Mouse (Mus musculus) spleen, adult 2 months (tissue): ENCODE measurements around the gene Psg29.

Experiments used
- CTCF ChIP-seq: fragments of 200-500 bp; IDR thresholded peaks from 2 replicates; pipeline ENCODE4 v1.5.1; 2011; ENCODE audit warnings: mild to moderate bottlenecking, inconsistent platforms; ENCODE audit not compliant: insufficient read depth, insufficient read length, insufficient replicate concordance; ENCODE audit errors: extremely low read depth
- POLR2A ChIP-seq: fragments of 200-500 bp; IDR thresholded peaks from 2 replicates; pipeline ENCODE4 v1.6.1; 2011; ENCODE audit warnings: low read depth, low read length, inconsistent platforms

GRCm38 (mm10) chr7:17203177-17203576, at the start of gene Psg29:
- TF ChIP-seq POLR2A, result no peak
- TF ChIP-seq CTCF, result no peak
